Mouse (Mus musculus) liver, adult 2 months (tissue): ENCODE results near the gene Rinl. TPM values are rescaled to one million over a fixed set of nuclear protein-coding genes. Genes with fewer than 3 reads are reported as not detected.
A peak's percentile ranks its signal among the peaks of the same experiment; 100 is the strongest.

Experiments used
- DNase-seq: peaks from one replicate; pipeline ENCODE4 v3.0.0-alpha.2; 2011; ENCODE audit warnings: low read depth, low spot score; ENCODE audit errors: extremely low read depth
- H3K27ac ChIP-seq: fragments of 200-500 bp; replicated peaks from 2 replicates; pipeline ENCODE4 v1.5.1; 2012; ENCODE audit warnings: low read depth, mild to moderate bottlenecking, control low read depth, inconsistent platforms, low read length; ENCODE audit not compliant: insufficient read depth
- H3K27me3 ChIP-seq: fragments of 200-500 bp; 2 replicates; pipeline ENCODE4 v1.6.1; 2012; ENCODE audit warnings: mild to moderate bottlenecking, moderate library complexity, low read length, inconsistent platforms; ENCODE audit not compliant: control insufficient read depth, insufficient read depth
- H3K36me3 ChIP-seq: fragments of 200-500 bp; 2 replicates; pipeline ENCODE4 v1.6.1; 2012; ENCODE audit warnings: low read length, inconsistent platforms; ENCODE audit not compliant: control insufficient read depth, insufficient read depth
- H3K4me1 ChIP-seq: fragments of 200-500 bp; 2 replicates; pipeline ENCODE4 v1.6.1; 2011; ENCODE audit warnings: low read length; ENCODE audit not compliant: control insufficient read depth, insufficient read depth
- H3K4me3 ChIP-seq: fragments of 200-500 bp; 2 replicates; pipeline ENCODE4 v1.5.1; 2011; ENCODE audit warnings: low read depth, mild to moderate bottlenecking, control low read depth, low read length, moderate library complexity; ENCODE audit not compliant: insufficient read depth
- H3K79me2 ChIP-seq: fragments of 200-500 bp; 2 replicates; pipeline ENCODE4 v1.6.1; 2012; ENCODE audit warnings: inconsistent platforms, mild to moderate bottlenecking, low read length, moderate library complexity; ENCODE audit not compliant: control insufficient read depth, insufficient read depth
- H3K9ac ChIP-seq: fragments of 200-500 bp; 2 replicates; pipeline ENCODE4 v1.6.1; 2012; ENCODE audit warnings: low read depth, mild to moderate bottlenecking, control low read depth, inconsistent platforms, low read length
- CTCF ChIP-seq: fragments of 200-500 bp; IDR thresholded peaks from 2 replicates; pipeline ENCODE4 v1.5.1; 2011; ENCODE audit warnings: low read depth, low read length, control low read depth
- POLR2A ChIP-seq: fragments of 200-500 bp; IDR thresholded peaks from 2 replicates; pipeline ENCODE4 v1.6.1; 2011; ENCODE audit warnings: low read length, control low read depth; ENCODE audit not compliant: insufficient read depth; ENCODE audit errors: extremely low read depth
- WGBS: fragments of 180-500 bp; shearing (Covaris S2); methylation state at CpG from one replicate; pipeline ENCODE4 v1.1.7; 2018; 5-methylcytosine and 5-hydroxymethylcytosine counted together
- polyA plus RNA-seq: library from polyadenylated mRNA; depleted of rRNA; stranded (reverse); fragments of >200 nt; gene quantifications from 2 replicates; pipeline ENCODE4 v1.2.3, GENCODE M21; 2012
- total RNA-seq: library from RNA; depleted of rRNA; stranded (reverse); fragments of >200 nt; gene quantifications from 2 replicates; pipeline ENCODE4 v1.2.3, GENCODE M21; 2014

Gene Rinl
- total and polyA plus RNA-seq, 2 experiments = 1.2 to 1.4 TPM

DNA sequence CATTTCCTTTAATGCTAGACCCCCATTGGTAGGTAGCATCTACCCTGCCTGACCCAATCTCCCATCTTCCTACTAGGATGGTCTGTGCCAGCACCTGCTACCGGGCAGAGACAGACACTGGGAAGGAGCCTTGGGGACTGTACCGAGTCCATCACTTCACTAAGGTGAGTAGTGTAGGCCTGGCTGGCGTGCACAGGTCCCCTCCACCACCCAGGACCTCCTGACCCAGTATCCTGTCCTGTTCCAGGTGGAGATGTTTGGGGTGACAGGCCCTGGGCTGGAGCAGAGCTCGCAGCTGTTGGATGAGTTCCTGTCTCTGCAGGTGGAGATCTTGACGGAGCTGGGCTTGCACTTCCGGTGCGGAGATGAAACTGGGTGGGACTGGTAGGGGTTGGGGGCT, 38.8 kb upstream of the Rinl start:
- H3K4me1 ChIP-seq = no peaks in the 10 kb centered on the region
- no peaks in the 10 kb centered on the region for H3K79me2 ChIP-seq
- TF ChIP-seq POLR2A = no peak
- no peaks in the 10 kb centered on the region for H3K27me3 ChIP-seq
- no peaks in the 10 kb centered on the region for H3K36me3 ChIP-seq
- DNase-seq = no peak
- H3K27ac ChIP-seq = no peak overlapping the region
- H3K9ac ChIP-seq = no peak overlapping the region
- H3K4me3 ChIP-seq = no peak overlapping the region
- WGBS = 96% methylated on average over 7 of the region's 7 CpGs

GRCm38 (mm10) chr7:28756079-28756478, 32.7 kb upstream of the Rinl start, which contains the start of gene Ccer2:
Gene Ccer2, plus strand, starts transcription at chr7:28756174.
- no peaks in the 10 kb centered on the region for H3K79me2 ChIP-seq
- H3K36me3 ChIP-seq = peaks cover 3% of the 10 kb centered on the region; the same call in 1 of the 2 replicates
- H3K27me3 ChIP-seq = no peaks in the 10 kb centered on the region
- WGBS = 4% methylated on average over 17 of the region's 17 CpGs
- no peak for TF ChIP-seq CTCF
- TF ChIP-seq POLR2A = no peak
- H3K4me3 ChIP-seq = no peak within 1 kb of the TSS
- H3K27ac ChIP-seq = no peak within 1 kb of the TSS
- no peak within 1 kb of the TSS for H3K9ac ChIP-seq
- H3K4me1 ChIP-seq = no peaks in the 10 kb centered on the region
- no peak for DNase-seq

- H3K4me3 ChIP-seq = no peak overlapping the region
- H3K27ac ChIP-seq = no peak overlapping the region
- DNase-seq = no peak
- no peaks in the 10 kb centered on the region for H3K4me1 ChIP-seq
- no peaks in the 10 kb centered on the region for H3K79me2 ChIP-seq
- peaks cover 3% of the 10 kb centered on the region; the same call in 1 of the 2 replicates for H3K36me3 ChIP-seq
- H3K9ac ChIP-seq = no peak overlapping the region
- no peaks in the 10 kb centered on the region for H3K27me3 ChIP-seq
- TF ChIP-seq CTCF (no peak), POLR2A (no peak)
- 93% methylated on average over 13 of the region's 13 CpGs for WGBS
Observed at GRCm38 (mm10) chr7:28758623-28759022, 30.1 kb upstream of the Rinl start.

DNA sequence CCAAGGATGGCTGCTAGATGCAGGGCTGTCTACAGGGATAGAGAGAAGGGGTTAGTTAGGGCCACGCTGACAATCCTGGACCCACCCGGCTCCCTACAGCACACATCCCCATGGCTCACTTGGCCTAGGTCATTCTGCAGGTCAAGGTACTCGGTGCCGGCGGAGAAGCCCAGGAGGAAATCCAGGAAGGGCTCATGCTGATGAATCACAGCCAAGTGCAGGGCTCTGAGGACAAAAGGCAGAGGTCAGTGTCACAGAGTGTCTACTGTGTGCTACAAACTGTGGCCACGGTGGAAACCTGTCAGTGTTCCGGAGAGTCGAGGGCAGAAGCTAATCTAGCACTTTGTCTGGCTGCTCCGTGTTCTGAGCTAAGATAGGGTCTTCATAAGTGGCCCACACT, 26.9 kb upstream of the Rinl start:
- DNase-seq = peak; percentile 82
- Histone ChIP-seq H3K4me1 (peaks cover 5% of the 10 kb centered on the region), H3K9ac (no peak overlapping the region), H3K4me3 (no peak overlapping the region), H3K27me3 (no peaks in the 10 kb centered on the region), H3K79me2 (peaks cover 18% of the 10 kb centered on the region; the same call in 1 of the 2 replicates), H3K27ac (no peak overlapping the region), H3K36me3 (peaks cover 3% of the 10 kb centered on the region; the same call in 1 of the 2 replicates)
- WGBS = 22% methylated on average over 9 of the region's 9 CpGs
- TF ChIP-seq CTCF (no peak), POLR2A (no peak)

GRCm38 (mm10) chr7:28765211-28765610, 23.6 kb upstream of the Rinl start:
- WGBS = 55% methylated on average over 6 of the region's 6 CpGs

GRCm38 (mm10) chr7:28766173-28766879, 22.4 kb upstream of the Rinl start, which contains the start of gene Sirt2:
Gene Sirt2, plus strand, starts transcription at chr7:28766735.
- peak within 1 kb of the TSS; percentile 87 for H3K9ac ChIP-seq
- H3K79me2 ChIP-seq = peaks cover 35% of the 10 kb centered on the region; the same call in 1 of the 2 replicates
- peak within 1 kb of the TSS; percentile 99 for H3K4me3 ChIP-seq
- DNase-seq = peak; percentile 97
- peak within 1 kb of the TSS; percentile 84 for H3K27ac ChIP-seq
- H3K27me3 ChIP-seq = no peaks in the 10 kb centered on the region
- H3K4me1 ChIP-seq = peaks cover 11% of the 10 kb centered on the region
- WGBS = under 1% methylated on average over 45 of the region's 45 CpGs
- TF ChIP-seq POLR2A = 0 out of 2 replicates have a peak, but pooled peaks have one; percentile 42
- no peak for TF ChIP-seq CTCF
- no peaks in the 10 kb centered on the region for H3K36me3 ChIP-seq

More at GRCm38 (mm10) chr7:28765211-28765610, 23.6 kb upstream of the Rinl start:
- H3K4me1 ChIP-seq = peaks cover 11% of the 10 kb centered on the region
- peak overlapping the region; percentile 99; the same call in 1 of the 2 replicates for H3K4me3 ChIP-seq
- H3K9ac ChIP-seq = no peak overlapping the region
- H3K27ac ChIP-seq = no peak overlapping the region
- H3K36me3 ChIP-seq = no peaks in the 10 kb centered on the region; the same call in 1 of the 2 replicates
- H3K79me2 ChIP-seq = peaks cover 28% of the 10 kb centered on the region; the same call in 1 of the 2 replicates
- TF ChIP-seq POLR2A (no peak), CTCF (no peak)
- no peak for DNase-seq
- H3K27me3 ChIP-seq = no peaks in the 10 kb centered on the region
